Mouse (Mus musculus) adipose tissue, adult 10 weeks (tissue): ENCODE results near the gene Zkscan2. TPM values are rescaled to one million over a fixed set of nuclear protein-coding genes. Genes with fewer than 3 reads are reported as not detected.

Experiments
- polyA plus RNA-seq: library from polyadenylated mRNA; stranded (reverse); fragments of 350-450 nt; fragmentation: Illumina TruSeq; extraction: RNeasy Lipid Tissue Mini Kit (QIAGEN cat#74804); gene quantifications from one replicate; pipeline ENCODE4 v1.2.3, GENCODE M21; 2014; ENCODE audit warnings: low read depth, low replicate concordance

Gene Zkscan2
- polyA plus RNA-seq, result 0.61 TPM

GRCm38 (mm10) chr7:123500239-123501219, at the start of gene Zkscan2:
Gene Zkscan2, minus strand, starts transcription at chr7:123500449.

GRCm38 (mm10) chr7:123462070-123462501, 38.2 kb downstream of the Zkscan2 start, which contains the start of gene Aqp8:
Gene Aqp8, plus strand, starts transcription at chr7:123462291.

Other genes with a start within 250 kb of the Zkscan2 start
- 60.8 TPM for gene Lcmt1, start 130.7 kb downstream of the Zkscan2 start, polyA plus RNA-seq
- 38.7 TPM for gene Arhgap17, start 130.5 kb downstream of the Zkscan2 start, polyA plus RNA-seq
- 0.65 TPM for gene Aqp8, start 38.2 kb downstream of the Zkscan2 start, polyA plus RNA-seq